Mouse (Mus musculus) right cerebral cortex, adult 18-20 months (tissue): ENCODE measurements around the gene Dusp1.
A peak's percentile ranks its signal among the peaks of the same experiment; 100 is the strongest.

Source experiments
- DNase-seq: peaks from one replicate; pipeline ENCODE4 v3.0.0; 2022; ENCODE audit warnings: mixed read lengths

Gene Dusp1

GRCm38 (mm10) chr17:26561651-26562181, at the start of gene Dusp1:
Gene Dusp1, minus strand, starts transcription at chr17:26562128.
- no peak for DNase-seq

GRCm38 (mm10) chr17:26611328-26611727, 49.4 kb upstream of the Dusp1 start:
- DNase-seq = no peak

GRCm38 (mm10) chr17:26609820-26610219, 47.9 kb upstream of the Dusp1 start:
- peak; percentile 88 for DNase-seq

- DNase-seq = no peak
Measured at GRCm38 (mm10) chr17:26608877-26609276, 46.9 kb upstream of the Dusp1 start.

GRCm38 (mm10) chr17:26608348-26608747, 46.4 kb upstream of the Dusp1 start:
- no peak for DNase-seq

GRCm38 (mm10) chr17:26606516-26606915, 44.6 kb upstream of the Dusp1 start:
- DNase-seq = no peak

GRCm38 (mm10) chr17:26605636-26606035, 43.7 kb upstream of the Dusp1 start:
- no peak for DNase-seq

- no peak for DNase-seq
Measured at GRCm38 (mm10) chr17:26603311-26603710, 41.4 kb upstream of the Dusp1 start.

GRCm38 (mm10) chr17:26602371-26602885, 40.5 kb upstream of the Dusp1 start:
- DNase-seq = peak; percentile 58

GRCm38 (mm10) chr17:26601926-26602325, 40.0 kb upstream of the Dusp1 start:
- no peak for DNase-seq

- no peak for DNase-seq
Measured at GRCm38 (mm10) chr17:26601514-26601913, 39.6 kb upstream of the Dusp1 start.

GRCm38 (mm10) chr17:26600913-26601447, 39.1 kb upstream of the Dusp1 start:
- no peak for DNase-seq

GRCm38 (mm10) chr17:26598845-26599244, 36.9 kb upstream of the Dusp1 start:
- DNase-seq = no peak

- no peak for DNase-seq
Measured at GRCm38 (mm10) chr17:26596856-26597481, 35.0 kb upstream of the Dusp1 start.

- peak; percentile 68 for DNase-seq
Measured at GRCm38 (mm10) chr17:26596168-26596658, 34.3 kb upstream of the Dusp1 start.

GRCm38 (mm10) chr17:26595448-26596167, 33.7 kb upstream of the Dusp1 start:
- no peak for DNase-seq

- no peak for DNase-seq
Measured at GRCm38 (mm10) chr17:26594958-26595357, 33.0 kb upstream of the Dusp1 start.

GRCm38 (mm10) chr17:26594171-26594570, 32.2 kb upstream of the Dusp1 start:
- DNase-seq = no peak

GRCm38 (mm10) chr17:26593199-26593598, 31.3 kb upstream of the Dusp1 start:
- DNase-seq = no peak

- DNase-seq = no peak
Measured at GRCm38 (mm10) chr17:26592510-26592909, 30.6 kb upstream of the Dusp1 start.

- DNase-seq = no peak
Measured at GRCm38 (mm10) chr17:26587961-26588487, 26.1 kb upstream of the Dusp1 start.

GRCm38 (mm10) chr17:26584558-26585136, 22.7 kb upstream of the Dusp1 start:
- no peak for DNase-seq

- no peak for DNase-seq
Measured at GRCm38 (mm10) chr17:26584063-26584462, 22.1 kb upstream of the Dusp1 start.
